Mouse (Mus musculus) C2C12 (cell line): ENCODE results near the gene Lrcol1. TPM values are rescaled to one million over a fixed set of nuclear protein-coding genes. Genes with fewer than 3 reads are reported as not detected.

ENCODE experiments used
- H3K27me3 ChIP-seq: one replicate; pipeline ENCODE4 v1.6.1; 2011; ENCODE audit not compliant: control insufficient read depth, insufficient read depth, insufficient read length
- H3K36me3 ChIP-seq: one replicate; pipeline ENCODE4 v1.6.1; 2011; ENCODE audit not compliant: control insufficient read depth, insufficient read depth
- H3K4me3 ChIP-seq: one replicate; pipeline ENCODE4 v1.5.1; 2011; ENCODE audit warnings: mild to moderate bottlenecking, control low read depth; ENCODE audit not compliant: poor library complexity, insufficient read depth, severe bottlenecking
- H3K79me2 ChIP-seq: one replicate; pipeline ENCODE4 v1.6.1; 2011; ENCODE audit not compliant: control insufficient read depth, insufficient read depth
- H3K79me3 ChIP-seq: one replicate; pipeline ENCODE4 v1.6.1; 2011; ENCODE audit warnings: low read depth, control low read depth
- H3ac ChIP-seq: one replicate; pipeline ENCODE3; 2011; ENCODE audit warnings: low read depth; ENCODE audit not compliant: control insufficient read depth, insufficient read length
- CEBPB ChIP-seq: IDR thresholded peaks from one replicate; pipeline ENCODE4 v1.6.1; 2011; ENCODE audit warnings: low read depth, mild to moderate bottlenecking, control low read depth, moderate library complexity
- CTCF ChIP-seq: IDR thresholded peaks from one replicate; pipeline ENCODE4 v1.5.1; 2011; ENCODE audit not compliant: control insufficient read depth, insufficient read depth, insufficient read length
- FOSL1 ChIP-seq: IDR thresholded peaks from one replicate; pipeline ENCODE4 v1.8.0; 2011; ENCODE audit warnings: mild to moderate bottlenecking, low read length; ENCODE audit not compliant: poor library complexity, insufficient read depth, severe bottlenecking
- MAX ChIP-seq: IDR thresholded peaks from one replicate; pipeline ENCODE4 v1.6.1; 2011; ENCODE audit warnings: mild to moderate bottlenecking, control low read depth
- MYOD1 ChIP-seq: IDR thresholded peaks from one replicate; pipeline ENCODE4 v1.6.1; 2011; ENCODE audit warnings: low read depth; ENCODE audit not compliant: control insufficient read depth, insufficient read length
- MYOG ChIP-seq: IDR thresholded peaks from one replicate; pipeline ENCODE4 v1.6.1; 2011; ENCODE audit not compliant: control insufficient read depth, insufficient read length; ENCODE audit errors: extremely low read depth
- USF1 ChIP-seq: IDR thresholded peaks from one replicate; pipeline ENCODE4 v1.6.1; 2011; ENCODE audit warnings: low read depth, mild to moderate bottlenecking, control low read depth, moderate library complexity
- polyA plus RNA-seq: library from polyadenylated mRNA; unstranded; fragments of >200 nt; fragmentation: generic; extraction: Trizol; gene quantifications from one replicate; pipeline ENCODE4 v1.2.1, GENCODE M21; 2012; ENCODE audit warnings: missing spikeins

The Lrcol1 gene
- polyA plus RNA-seq, 1 experiment, result not detected

GRCm38 (mm10) chr5:110390631-110391030 is 46.1 kb downstream of the Lrcol1 start:
- TF ChIP-seq FOSL1, result no peak
- no peak for TF ChIP-seq CEBPB
- TF ChIP-seq MYOD1, result no peak
- no peak for TF ChIP-seq CTCF
- no peak for TF ChIP-seq USF1
- TF ChIP-seq MYOG, result no peak
- no peak for TF ChIP-seq MAX
- H3K79me3 ChIP-seq, result no peaks in the 10 kb centered on the region
- H3K27me3 ChIP-seq, result no peaks in the 10 kb centered on the region
- H3K36me3 ChIP-seq, result no peaks in the 10 kb centered on the region
- no peak overlapping the region for H3K4me3 ChIP-seq
- H3K79me2 ChIP-seq, result no peaks in the 10 kb centered on the region
- no peak overlapping the region for H3ac ChIP-seq

- TF ChIP-seq CEBPB (no peak), MAX (no peak), FOSL1 (no peak), MYOD1 (no peak), MYOG (no peak), USF1 (no peak), CTCF (no peak)
- no peaks in the 10 kb centered on the region for H3K79me3 ChIP-seq
- no peak overlapping the region for H3K4me3 ChIP-seq
- H3K27me3 ChIP-seq, result no peaks in the 10 kb centered on the region
- no peaks in the 10 kb centered on the region for H3K79me2 ChIP-seq
- no peaks in the 10 kb centered on the region for H3K36me3 ChIP-seq
- H3ac ChIP-seq, result no peak overlapping the region
Observed at GRCm38 (mm10) chr5:110392727-110393126, 48.2 kb downstream of the Lrcol1 start.

- Histone ChIP-seq H3K79me2 (no peaks in the 10 kb centered on the region), H3K79me3 (no peaks in the 10 kb centered on the region), H3K27me3 (no peaks in the 10 kb centered on the region), H3ac (no peak overlapping the region), H3K36me3 (no peaks in the 10 kb centered on the region), H3K4me3 (no peak overlapping the region)
- no peak for TF ChIP-seq MYOG
- TF ChIP-seq USF1, result no peak
- no peak for TF ChIP-seq CTCF
- no peak for TF ChIP-seq MYOD1
- no peak for TF ChIP-seq MAX
- no peak for TF ChIP-seq FOSL1
- no peak for TF ChIP-seq CEBPB
Observed at GRCm38 (mm10) chr5:110395006-110395661, 50.6 kb downstream of the Lrcol1 start.

- TF ChIP-seq MAX (no peak), FOSL1 (no peak), MYOG (no peak), CTCF (no peak)
- Histone ChIP-seq H3K4me3 (no peak overlapping the region), H3ac (no peak overlapping the region), H3K79me3 (no peaks in the 10 kb centered on the region), H3K79me2 (no peaks in the 10 kb centered on the region), H3K36me3 (no peaks in the 10 kb centered on the region), H3K27me3 (no peaks in the 10 kb centered on the region)
Observed at GRCm38 (mm10) chr5:110401101-110401500, 56.6 kb downstream of the Lrcol1 start.

GRCm38 (mm10) chr5:110402557-110402956 is 58.0 kb downstream of the Lrcol1 start:
- Histone ChIP-seq H3K36me3 (no peaks in the 10 kb centered on the region), H3K27me3 (no peaks in the 10 kb centered on the region), H3K4me3 (no peak overlapping the region), H3ac (no peak overlapping the region), H3K79me2 (no peaks in the 10 kb centered on the region), H3K79me3 (no peaks in the 10 kb centered on the region)
- TF ChIP-seq USF1 (no peak), FOSL1 (no peak), MAX (no peak)

- H3K4me3 ChIP-seq, result no peak overlapping the region
- H3K79me3 ChIP-seq, result no peaks in the 10 kb centered on the region
- H3K79me2 ChIP-seq, result no peaks in the 10 kb centered on the region
- H3ac ChIP-seq, result no peak overlapping the region
- H3K36me3 ChIP-seq, result no peaks in the 10 kb centered on the region
- TF ChIP-seq MAX (no peak), CEBPB (no peak), CTCF (no peak), FOSL1 (no peak), MYOG (no peak), USF1 (no peak), MYOD1 (no peak)
- H3K27me3 ChIP-seq, result no peaks in the 10 kb centered on the region
Observed at GRCm38 (mm10) chr5:110403931-110404330, 59.4 kb downstream of the Lrcol1 start.

Other genes with a start within 250 kb of the Lrcol1 start
- 0.78 TPM for gene Plcxd1, start 244.8 kb upstream of the Lrcol1 start, polyA plus RNA-seq
- 56.7 TPM for gene Gtpbp6, start 236.5 kb upstream of the Lrcol1 start, polyA plus RNA-seq
- gene Zfp605, start 234.6 kb upstream of the Lrcol1 start, polyA plus RNA-seq, result 2.2 TPM
- 14.4 TPM for gene Chfr, start 208.9 kb upstream of the Lrcol1 start, polyA plus RNA-seq
- gene Golga3, start 168.0 kb upstream of the Lrcol1 start, polyA plus RNA-seq, result 12.5 TPM
- 12.3 TPM for gene Ankle2, start 113.7 kb upstream of the Lrcol1 start, polyA plus RNA-seq
- 52.6 TPM for gene Pgam5, start 74.8 kb upstream of the Lrcol1 start, polyA plus RNA-seq
- gene Pxmp2, start 58.5 kb upstream of the Lrcol1 start, polyA plus RNA-seq, result 3.9 TPM
- gene Pole, start 58.4 kb upstream of the Lrcol1 start, polyA plus RNA-seq, result 17.4 TPM
- 0.09 TPM for gene P2rx2, start 1.5 kb upstream of the Lrcol1 start, polyA plus RNA-seq
- gene Fbrsl1, start 103.8 kb downstream of the Lrcol1 start, polyA plus RNA-seq, result 17.6 TPM
- 0.02 TPM for gene Galnt9, start 199.6 kb downstream of the Lrcol1 start, polyA plus RNA-seq